Mouse (Mus musculus) left cerebral cortex, adult 11 months (tissue): ENCODE measurements around the gene 4930512M02Rik.
"Not testable (repeated sequence)": the region's sequence is repeated elsewhere in the genome, so short reads cannot be mapped to it uniquely, and the experiment has no call there.

Experiments
- DNase-seq: peaks from one replicate; pipeline ENCODE4 v3.0.0; 2022; ENCODE audit warnings: low spot score

Gene 4930512M02Rik

DNA sequence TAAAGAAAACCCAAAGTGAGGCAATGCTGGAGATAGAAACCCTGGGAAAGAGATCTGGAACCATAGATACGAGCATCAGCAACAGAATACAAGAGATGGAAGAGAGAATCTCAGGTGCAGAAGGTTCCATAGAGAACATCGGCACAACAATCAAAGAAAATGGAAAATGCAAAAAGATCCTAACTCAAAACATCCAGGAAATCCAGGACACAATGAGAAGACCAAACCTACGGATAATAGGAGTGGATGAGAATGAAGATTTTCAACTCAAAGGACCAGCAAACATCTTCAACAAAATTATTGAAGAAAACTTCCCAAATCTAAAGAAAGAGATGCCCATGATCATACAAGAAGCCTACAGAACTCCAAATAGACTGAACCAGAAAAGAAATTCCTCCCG is at the start of gene 4930512M02Rik:
Gene 4930512M02Rik, minus strand, starts transcription at position 101 of the 400 bp plus-strand sequence.
- not testable (repeated sequence) for DNase-seq

DNA sequence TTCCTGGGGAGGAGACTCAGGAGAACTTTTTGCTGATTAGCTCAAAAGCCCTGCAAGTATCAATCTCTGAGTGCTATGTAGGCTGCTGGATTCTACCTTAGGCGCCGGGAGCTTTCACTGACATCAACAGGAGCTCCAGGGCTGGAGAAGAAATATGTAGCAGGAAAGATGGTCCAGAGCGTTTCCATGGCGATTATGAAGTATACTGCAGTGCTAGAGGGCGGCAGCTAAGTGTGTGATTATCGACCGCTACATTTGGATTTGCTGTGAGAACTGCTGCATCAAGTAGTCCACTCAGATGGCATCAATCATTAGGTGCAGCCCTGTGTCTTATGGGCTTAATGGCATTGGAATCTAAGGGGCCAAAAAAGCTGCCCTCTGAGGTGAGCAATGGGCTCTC is 49.5 kb upstream of the 4930512M02Rik start:
- DNase-seq = no peak

DNA sequence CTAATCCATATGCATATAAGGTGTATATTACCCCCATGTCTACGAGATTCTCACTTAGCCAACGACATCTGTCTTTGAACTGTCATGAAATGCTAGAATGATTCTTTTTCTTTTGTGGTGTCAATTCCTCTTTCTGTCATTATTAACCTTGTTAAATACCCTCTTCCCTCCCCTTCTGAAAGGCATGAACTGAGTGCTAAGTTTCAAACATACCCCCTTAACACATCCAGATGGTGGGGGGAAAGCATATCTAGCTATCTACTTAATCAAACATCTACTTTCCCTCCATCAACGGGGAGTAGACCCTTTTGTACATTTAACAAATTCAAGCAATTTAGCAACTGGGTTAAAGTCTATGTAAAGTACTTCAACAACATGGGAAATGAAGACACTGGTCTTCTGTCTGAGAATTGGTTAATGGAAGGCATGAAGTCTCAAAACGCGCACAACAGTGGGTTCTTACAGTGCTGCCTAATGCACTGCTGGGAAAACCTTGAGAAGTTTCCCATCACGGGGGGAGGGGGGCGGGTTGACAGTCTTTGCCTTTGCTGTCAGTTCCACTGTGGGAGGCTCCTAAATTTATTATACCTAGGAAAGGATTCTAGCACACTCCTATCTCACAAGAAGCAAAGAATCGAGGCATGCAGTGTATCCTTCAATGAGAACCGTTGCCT is 48.6 kb upstream of the 4930512M02Rik start:
- DNase-seq = no peak

DNA sequence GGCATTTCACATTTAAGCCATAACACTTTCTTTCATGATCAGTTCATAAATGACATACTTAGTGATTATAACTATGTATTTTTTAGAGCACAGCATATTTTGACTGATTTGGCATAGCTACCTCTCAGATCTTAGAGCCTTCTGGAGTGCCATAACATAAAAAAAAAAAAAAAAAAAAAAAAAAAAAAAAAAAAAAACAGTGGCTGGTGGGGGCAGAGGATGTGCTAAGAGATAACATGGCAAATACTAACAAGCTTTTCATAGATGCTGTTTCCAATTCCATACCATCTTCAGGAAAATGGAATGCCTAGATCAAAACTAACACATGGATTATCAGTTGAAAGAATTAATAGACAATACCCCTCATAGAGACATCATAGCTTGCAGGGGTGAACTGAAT is 47.4 kb upstream of the 4930512M02Rik start:
- DNase-seq = no peak

DNA sequence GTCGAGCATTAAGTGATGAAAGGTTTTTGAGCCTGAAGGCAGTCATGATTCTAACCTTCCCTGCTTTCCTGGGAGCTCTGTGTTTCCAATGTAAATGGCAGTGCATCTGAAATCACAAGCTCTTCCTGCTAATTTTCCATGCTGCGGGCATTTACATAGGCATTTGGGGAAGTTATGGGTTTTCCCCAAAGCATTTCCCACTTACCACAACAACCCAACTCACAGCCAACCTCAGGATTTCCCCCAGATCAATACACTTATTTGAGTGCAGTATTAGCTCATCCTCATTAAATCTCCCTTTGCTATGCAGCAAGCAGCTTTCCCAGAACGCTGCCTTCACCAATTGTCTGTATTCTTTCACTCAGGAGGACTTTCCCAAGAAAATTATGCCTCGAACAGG is 45.3 kb upstream of the 4930512M02Rik start:
- DNase-seq = no peak

DNA sequence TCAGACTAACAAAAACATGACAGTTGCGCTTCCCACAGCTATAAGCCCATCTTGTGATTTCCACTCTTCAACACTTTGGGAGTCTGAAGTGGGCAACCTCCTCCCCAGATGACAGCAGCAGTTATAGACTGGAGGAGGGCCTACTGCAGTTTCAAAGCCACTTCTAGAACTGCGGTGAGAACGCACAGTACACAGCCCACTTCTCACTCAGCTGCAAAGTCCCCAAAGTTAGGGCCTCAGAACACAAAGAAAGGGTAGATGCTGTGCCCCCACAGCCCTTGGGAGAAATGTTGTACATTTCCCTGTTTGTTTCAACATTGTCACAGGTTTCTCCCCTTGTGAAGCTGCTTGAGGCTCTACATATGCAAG is 40.3 kb upstream of the 4930512M02Rik start:
- no peak for DNase-seq

DNA sequence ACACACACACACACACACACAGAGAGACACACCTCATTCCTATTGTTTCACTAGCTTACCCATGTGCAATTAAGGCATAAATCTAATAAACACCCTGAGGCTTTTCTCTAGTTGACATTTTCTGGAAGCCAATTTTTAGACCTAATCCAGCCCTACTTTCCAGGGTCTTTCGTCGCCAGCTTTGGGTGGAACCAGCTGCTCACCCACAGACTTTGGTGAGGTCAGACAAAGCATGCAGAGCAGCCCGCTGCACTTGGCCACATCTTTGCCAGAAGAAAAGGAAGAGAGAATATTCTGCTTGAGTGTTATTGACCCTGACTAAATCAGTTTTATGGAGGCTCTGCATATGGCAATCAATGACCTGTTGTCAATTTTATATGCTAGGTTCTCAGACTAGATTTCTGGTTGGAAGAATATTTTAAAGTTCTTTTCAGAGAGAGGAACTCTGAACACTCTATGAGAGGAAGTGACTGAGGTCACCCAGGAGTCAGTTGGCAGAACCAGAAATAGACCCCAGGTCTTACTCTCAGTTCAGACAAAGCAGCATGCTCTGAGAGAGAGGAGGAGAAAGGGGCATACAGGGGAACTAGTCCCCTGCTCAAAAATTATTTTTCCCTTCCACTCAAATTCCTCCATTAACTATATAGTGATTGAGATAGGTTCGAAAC is 39.8 kb upstream of the 4930512M02Rik start:
- DNase-seq = no peak

DNA sequence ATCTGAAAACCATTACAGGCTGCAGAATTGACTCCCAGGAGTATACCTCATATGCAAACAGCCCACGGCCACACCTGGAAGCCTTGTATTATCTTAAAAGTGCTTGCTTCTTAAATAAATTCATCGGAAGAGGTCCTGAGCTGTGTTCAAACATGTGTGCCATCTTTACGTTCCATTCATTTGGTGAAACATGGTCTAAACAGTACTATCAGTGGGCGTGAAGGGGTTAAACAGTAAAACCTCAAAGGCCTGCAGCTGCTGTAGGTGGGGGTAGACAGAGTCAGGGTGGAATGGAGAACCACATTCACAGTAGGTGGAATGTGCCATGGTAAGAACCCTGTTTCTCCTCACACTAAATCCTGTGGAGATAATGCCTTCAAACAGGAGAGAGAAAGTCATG is 33.0 kb upstream of the 4930512M02Rik start:
- no peak for DNase-seq

DNA sequence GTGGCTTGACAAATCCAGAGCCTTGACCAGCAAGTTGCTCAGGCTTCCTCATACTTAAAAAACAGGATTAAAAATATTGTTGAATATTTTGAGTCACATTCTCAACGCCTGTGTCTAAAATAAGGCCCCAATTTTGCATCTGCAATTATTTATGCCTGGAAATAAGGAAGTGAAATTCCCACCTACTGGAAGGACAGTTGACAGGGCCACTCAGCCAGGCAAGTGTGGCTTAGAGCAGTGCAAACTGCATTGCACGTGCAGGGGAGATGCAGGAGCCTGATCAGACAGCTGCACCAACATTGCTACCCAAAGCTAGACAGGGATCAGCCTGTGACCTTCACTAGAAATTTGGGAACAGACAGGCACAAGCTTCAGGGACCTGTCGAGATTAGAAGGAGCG is 31.2 kb upstream of the 4930512M02Rik start:
- no peak for DNase-seq

DNA sequence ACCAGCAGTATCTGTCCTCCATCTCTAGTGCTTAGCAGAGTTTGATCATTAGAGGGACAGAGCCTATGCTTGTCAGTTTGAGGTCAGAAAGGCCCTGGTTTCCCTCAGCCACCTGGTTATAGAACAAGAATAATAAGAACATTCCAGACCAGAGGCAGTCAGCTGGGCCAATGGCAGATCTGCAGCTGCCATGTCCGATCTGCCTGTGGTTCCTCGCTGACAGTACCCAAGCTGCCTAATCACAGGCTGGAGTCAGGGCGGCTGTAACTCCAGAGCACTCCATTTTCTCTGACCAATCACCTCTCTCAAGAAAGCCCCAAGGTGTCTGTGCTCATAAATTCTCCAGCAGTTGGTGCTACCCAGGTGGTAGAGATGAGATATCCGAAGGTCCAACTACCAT is 30.0 kb upstream of the 4930512M02Rik start:
- DNase-seq = no peak

DNA sequence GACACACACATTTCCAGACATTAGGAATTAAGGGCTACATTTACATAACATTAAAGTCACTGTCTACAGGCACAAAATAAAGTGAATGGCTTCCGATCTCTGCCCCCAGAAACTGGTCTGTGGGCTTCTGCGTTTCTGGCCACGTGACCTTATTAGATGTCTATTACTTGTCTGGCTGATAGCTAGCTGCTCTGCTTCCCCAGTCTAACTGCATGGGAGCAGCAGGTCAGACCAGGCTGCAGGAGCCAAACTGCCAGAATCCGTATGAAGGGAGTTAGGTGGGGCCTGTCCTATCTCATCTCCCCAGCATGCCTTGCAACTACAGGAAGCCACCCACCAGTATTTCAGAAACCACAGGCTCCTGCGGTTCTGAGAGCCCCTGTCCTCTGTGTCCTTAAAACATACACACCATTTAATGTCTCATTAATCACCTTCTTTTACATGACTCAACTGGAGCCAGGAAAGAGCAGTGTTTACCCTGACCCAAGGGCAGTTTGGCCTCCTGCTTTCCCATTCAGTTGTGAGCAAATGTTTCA is 29.4 kb upstream of the 4930512M02Rik start:
- DNase-seq = no peak

DNA sequence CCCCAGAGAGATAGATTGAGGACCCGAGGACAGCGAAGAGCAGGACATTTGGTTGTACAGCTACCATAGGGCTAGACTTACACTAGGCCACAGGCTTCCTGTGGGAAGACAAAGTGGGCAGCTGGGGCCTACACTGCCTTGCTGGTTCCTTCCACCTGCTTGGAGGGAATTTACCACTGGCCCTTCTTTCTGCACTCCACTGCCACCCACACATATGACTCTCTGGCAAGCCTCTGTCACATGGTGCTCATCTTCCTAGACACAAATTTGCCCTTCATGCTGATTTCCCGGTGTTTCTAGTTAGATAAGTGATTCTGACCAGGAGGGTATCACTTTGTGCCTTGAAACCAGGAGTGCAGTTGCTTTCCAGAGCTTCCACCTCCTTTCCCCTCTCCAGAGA is 28.8 kb upstream of the 4930512M02Rik start:
- no peak for DNase-seq

DNA sequence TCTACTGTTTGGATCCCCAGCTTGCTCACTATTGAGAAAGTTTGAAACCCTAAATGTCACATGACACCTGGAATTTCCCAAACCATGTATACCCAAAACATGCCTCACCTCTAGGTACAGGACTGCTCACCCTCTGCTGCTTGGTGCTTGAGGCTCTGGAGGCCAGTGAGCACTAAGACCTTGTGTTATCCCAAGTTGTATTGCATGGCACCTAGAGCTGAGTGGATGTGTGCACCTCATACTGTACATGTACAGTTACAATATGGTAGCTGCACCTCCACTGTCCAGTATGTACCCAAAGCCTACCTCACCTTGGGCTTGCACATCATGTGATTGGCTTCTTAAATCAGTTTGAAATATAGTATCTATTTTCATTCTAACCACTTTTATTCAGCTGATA is 16.7 kb upstream of the 4930512M02Rik start:
- DNase-seq = no peak

DNA sequence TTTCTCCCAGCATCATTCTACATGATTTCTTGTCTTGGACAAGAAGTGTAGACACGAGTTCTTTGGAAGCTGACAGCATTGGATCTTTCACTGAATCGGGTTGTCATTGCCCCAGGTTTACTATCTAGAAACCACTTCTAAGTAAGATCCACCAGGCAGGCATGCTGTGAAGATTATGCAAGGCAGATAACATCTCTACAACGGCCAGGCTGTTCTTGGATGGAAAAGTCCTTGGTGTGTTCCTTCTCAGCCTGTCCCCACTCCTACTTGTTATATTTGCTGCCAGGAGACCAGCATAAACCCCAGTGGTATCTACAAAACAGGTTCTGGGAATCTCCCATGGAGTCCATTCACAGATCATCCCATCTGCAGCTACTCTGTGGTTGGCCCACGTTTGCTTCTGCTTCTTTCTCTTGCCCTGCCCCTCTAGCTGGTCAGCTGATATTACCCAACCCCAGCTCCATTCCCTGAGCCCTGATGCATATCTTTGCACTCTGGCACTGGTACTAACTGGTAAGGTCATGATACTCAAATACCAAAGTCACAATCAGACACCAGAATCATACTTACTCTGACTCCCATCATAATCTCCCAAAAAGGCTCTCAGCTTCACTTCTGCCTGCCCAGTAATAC is 3.4 kb downstream of the 4930512M02Rik start:
- no peak for DNase-seq

DNA sequence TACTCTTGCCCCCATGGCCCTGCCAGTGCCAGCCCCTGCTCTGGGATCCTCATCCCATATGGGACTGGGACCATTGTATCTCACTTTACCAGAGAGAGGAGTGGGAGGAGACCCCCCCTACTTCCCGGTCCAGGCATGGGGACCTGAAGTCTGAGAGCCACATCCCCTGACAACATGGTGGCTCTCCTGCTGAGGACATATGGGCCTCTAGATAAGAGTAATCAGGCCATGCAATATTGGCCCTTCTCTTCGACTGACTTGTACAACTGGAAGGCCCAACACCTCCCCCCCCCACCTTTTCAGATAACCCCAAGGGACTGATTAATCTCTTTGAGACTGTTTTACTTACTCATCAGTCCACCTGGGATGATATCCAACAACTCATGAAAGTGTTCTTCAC is 18.4 kb downstream of the 4930512M02Rik start:
- no peak for DNase-seq

DNA sequence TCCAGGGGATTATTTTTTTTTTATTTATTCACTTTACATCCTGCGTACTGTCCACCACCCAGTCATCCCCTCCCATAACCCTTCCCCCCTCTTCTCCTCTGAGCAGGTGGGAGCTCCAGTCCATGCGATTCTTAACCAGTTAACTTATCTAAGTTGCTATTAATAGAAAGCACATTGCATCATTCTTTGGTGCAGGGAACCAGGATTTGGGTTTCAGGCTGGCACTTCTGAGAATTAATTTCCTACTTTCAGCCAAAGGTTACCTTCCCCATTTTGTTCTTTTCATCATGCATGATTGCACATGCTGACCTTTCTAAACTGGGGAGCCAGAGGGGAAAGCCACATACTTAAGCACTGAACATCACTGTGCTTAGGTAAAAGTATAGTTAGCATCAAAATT is 40.3 kb downstream of the 4930512M02Rik start:
- no peak for DNase-seq

DNA sequence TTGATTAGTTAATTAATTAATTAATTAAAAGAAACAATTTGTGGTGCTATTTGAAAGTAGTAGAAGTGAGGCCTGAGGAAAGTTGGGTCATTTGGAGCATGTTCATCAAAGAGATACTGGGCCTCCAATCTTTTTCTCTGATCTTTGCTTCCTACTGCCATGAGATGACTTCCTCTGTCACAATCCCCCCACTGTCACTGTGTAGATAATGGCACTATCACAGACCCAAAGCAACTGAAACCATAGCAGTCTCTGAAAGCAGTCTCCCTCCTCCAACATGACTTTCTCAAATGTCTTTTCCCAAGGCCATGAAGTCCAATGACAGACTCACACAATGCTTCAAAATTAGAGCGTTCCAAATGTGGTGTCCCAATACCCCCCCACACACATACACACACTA is 41.2 kb downstream of the 4930512M02Rik start:
- DNase-seq = no peak

DNA sequence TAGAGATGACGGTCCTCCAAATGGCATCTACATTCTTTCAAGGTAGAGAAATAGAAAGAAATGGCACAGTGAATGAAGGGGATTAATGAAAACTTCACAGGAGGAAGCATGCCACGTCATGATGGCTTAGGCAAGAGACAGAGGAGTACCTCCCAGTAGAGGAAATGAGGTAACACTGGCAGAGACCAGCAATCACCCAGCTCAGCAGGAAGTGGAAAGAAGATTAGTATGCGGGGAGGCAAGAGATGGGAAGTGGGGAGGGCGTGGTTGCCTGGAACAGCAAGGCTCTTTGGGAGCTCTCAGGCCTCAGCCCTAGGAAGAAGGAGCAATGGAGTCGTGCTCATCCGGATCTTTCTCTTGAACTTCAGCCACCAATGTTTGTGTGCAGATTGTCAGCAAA is 53.9 kb downstream of the 4930512M02Rik start:
- no peak for DNase-seq

DNA sequence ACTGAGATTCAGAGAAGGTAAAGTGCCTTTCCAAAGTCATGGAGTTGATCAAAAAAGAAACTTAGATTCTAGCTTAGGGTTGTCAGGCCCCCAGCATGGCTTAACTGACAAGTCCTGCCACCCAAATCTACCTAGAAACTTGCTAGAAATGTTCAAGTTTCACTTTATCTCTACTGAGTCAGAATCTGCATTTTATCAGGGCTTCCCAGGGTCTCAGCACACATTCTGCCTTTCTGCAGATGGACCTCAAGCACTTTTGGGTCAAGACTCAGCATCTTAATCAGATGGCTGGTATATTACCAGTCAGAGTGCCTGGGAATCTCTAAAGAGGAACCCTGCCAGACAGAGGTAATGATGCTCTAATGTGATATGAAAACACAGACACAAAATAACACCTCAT is 56.9 kb downstream of the 4930512M02Rik start:
- DNase-seq = no peak

DNA sequence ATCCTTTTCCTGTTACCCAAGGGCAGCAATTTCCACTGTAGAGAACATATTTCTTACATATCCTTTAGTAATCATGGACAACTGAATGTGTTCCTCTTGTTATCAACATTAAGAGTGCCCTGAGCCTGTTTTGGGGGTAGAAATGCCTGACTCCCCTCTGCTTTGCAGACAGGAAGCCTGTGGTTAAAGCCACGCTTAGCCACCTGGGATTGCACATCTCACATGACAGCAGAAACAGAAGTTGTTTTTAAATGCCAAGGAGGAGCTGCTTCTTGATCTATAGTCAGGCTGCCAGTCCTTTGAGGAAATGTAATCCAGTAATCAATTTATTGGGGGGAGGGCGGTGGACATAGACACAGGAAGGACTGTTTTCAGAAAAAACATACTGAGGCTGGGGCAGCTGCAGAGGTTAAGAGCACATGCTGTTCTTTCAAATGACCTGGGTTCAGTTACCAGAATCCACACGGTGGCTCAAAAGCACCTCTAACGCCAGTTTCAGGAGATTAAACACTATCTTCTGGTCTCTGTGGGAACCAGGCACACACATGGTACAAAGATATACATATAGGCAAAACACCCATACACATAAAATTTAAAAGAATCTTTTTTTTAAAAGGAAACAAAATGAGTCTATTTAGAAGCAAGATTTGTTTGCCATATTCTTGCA is 58.0 kb downstream of the 4930512M02Rik start:
- DNase-seq = no peak

DNA sequence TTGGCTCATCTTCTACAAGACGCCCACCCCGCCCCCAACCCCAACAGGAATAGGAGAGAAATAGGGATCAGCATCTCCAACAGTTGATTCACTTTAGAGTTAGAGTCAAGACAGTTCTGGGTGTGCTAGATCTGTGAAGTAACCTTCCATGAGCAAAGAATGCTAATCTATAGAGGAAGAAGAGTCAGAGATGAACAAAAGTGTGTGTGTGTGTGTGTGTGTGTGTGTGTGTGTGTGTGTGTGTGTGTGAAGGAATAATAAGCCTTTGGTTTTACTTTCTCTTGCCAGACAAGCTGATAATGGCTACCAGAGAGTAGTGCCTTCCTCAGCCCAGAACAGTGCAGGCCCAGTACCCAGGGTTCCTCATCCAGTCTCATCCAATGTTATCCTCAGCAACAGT is 59.6 kb downstream of the 4930512M02Rik start:
- no peak for DNase-seq

DNA sequence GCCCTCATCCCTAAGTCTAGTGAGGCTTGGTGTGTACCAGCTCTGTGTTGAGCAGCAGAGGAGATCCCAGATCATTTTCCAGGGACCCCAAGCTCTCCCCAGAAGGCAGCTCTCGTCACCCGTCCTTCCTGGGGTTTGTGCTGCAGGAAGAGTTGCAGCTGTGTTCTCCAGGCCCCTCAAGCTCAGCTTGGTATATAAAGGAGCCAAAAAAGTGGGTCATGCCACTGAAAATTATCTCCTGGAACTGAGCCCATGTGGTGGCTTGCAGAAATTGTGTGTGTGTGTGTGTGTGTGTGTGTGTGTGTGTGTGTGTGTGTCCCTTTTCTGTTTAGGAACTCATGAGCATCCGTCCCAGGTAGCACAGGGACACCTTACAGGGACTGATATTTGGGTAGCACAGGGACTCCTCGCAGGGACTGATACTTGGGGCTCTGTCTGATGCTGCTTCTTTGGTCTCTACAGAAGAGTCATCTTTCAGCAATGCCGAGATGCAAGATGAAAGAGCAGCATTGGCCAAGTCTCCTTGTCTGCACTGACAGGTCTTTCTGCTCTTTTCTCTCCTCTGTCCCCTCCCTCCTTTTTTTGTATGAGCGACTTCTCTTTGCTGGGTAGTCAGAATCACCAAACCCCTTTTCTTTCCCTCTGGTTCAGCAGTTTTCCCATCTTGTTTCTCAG is 62.4 kb downstream of the 4930512M02Rik start:
- DNase-seq = no peak
